Mouse (Mus musculus): ENCODE results near the gene Uqcrh. TPM values are rescaled to one million over a fixed set of nuclear protein-coding genes. Genes with fewer than 3 reads are reported as not detected.

The Uqcrh gene
- polyA plus RNA-seq (2014; fragmentation: Nextera tagmentation; extraction: Ambion mirVana): 405 and 483 TPM in 2 replicates

DNA sequence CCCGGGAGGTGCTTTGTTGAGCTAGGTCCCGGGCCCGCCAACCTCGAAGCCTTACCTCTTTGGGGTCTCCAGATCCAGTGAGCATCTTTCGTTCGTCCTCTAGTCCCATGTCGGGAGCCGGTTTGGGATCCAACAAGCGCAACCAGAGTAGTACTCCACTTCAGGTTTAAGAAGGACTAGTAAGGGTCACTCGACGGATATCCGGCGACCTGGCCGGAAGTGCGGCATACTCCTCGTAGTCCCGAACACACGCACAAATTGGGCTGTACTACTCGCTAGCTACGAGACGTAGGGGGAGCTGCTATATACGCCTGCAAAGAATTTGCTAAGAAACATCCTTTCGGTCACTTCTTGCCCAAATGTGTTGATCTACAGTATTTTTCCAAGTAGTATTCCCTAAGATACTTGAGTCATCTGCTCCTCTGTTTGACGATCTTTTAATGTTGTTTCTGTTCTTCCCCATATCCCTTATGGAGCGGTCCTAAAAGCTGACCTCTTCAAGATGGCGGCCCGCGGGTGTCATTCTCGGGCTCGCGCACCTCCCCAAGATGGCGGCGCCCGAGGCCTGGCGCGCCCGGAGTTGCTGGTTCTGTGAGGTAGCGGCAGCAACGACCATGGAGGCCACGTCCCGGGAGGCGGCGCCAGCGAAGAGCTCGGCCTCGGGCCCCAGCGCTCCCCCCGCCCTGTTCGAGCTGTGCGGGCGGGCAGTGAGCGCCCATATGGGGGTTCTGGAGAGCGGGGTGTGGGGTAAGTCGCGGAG, at the start of gene Uqcrh, which contains the start of gene Lrrc41:
TSS of gene Uqcrh (minus strand) at position 211 of the 760 bp plus-strand sequence.
TSS of gene Lrrc41 (plus strand) at position 409 of the 760 bp plus-strand sequence.
- Histone ChIP-seq H3K9ac (replicated peaks; ENCODE audit: low read length) (peak within 1 kb of the TSS; percentile 95), H3K27me3 (ENCODE audit: control insufficient read depth, insufficient read depth, low read length) (no peaks in the 10 kb centered on the region), H3K27ac (replicated peaks; ENCODE audit: low read depth, low read length) (peak within 1 kb of the TSS; percentile 96), H3K9me3 (ENCODE audit: control insufficient read depth, low read length) (no peaks in the 10 kb centered on the region), H3K4me2 (ENCODE audit: low read length) (peak within 1 kb of the TSS; percentile 93), H3K36me3 (ENCODE audit: control insufficient read depth, insufficient read depth, low read length) (peaks cover 4% of the 10 kb centered on the region), H3K4me1 (ENCODE audit: control insufficient read depth, insufficient read depth, low read length) (peaks cover 25% of the 10 kb centered on the region), H3K4me3 (replicated peaks; ENCODE audit: low read depth, low read length) (peak within 1 kb of the TSS; percentile 96)
- ATAC-seq (ENCODE audit: low FRiP score, low TSS enrichment) (peak; percentile 94), DNase-seq (peak; percentile 98)
- under 1% methylated on average over 55 of the region's 55 CpGs for WGBS

DNA sequence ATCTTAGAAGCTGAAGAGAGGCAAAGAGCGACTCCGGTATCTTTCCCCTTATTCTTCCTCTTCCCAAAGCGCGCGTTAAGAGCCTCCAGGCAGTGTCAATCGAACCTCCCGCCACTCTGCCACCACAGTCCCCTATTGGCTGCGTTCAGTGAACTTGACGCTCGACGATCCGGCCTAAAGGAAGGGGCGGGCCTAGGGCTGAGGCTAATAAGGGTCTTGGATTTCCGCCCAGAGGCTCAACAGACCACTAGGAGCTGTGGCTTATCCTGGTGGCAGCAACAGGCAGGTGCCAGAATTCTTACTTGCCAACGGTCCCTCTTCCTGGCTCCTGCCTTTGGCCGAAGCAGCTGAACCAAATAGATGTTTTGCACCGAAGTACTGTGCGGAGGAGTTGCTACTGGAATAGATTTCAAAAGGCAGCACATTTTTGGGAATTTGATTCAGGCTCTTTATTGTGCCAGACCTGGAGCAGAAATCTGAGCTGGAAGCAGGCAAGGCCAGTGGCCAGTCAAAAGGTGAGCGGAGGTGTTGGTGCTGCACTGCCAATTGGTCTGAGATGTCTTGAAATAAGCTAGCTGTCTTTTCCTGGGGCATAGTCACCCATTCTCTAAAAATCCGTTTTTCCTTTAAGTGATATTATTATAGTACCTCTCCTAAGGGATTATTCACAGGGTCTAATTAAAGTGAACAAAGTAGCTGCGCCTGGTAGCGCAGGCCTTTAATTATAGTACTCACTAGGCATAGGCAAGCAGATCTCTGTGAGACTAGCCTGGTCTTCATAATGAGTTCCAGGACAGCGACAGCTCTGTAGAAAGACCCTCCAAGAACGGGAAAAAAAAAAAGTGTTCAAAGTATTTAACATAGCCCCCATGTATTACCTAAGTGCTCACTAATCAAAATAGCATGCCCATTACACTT, 49.0 kb upstream of the Uqcrh start, which contains the start of the genes Rad54l and Pomgnt1:
TSS of gene Rad54l (minus strand) at position 89 of the 918 bp plus-strand sequence.
TSS of gene Pomgnt1 (plus strand) at position 239 of the 918 bp plus-strand sequence.
- peak within 1 kb of the TSS; percentile 63 for H3K4me2 ChIP-seq (ENCODE audit: low read length)

DNA sequence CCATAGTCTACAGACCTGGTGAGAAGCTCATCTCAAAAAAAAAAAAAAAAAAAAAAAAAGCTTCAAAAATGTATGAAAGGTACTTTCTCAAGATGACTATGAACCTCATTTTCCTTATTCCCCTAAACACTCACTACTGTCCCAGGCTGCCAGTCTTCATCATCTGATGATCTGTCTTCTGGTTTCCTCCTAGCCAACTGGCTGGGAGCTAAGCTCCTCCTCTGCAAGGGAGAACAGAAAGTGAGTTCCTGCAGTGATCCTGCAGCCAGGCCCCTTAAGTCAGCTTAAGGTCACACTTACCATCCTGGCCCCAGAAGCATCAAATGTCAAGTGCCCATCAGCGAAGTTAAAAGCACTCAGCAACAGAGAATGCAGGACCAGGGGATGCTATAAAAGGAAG, 47.9 kb upstream of the Uqcrh start:
- Histone ChIP-seq H3K9ac (replicated peaks; ENCODE audit: low read length) (no peak overlapping the region; the same call in 1 of the 2 replicates), H3K9me3 (ENCODE audit: control insufficient read depth, low read length) (no peaks in the 10 kb centered on the region), H3K4me1 (ENCODE audit: control insufficient read depth, insufficient read depth, low read length) (peaks cover 9% of the 10 kb centered on the region), H3K36me3 (ENCODE audit: control insufficient read depth, insufficient read depth, low read length) (no peaks in the 10 kb centered on the region), H3K27ac (replicated peaks; ENCODE audit: low read depth, low read length) (no peak overlapping the region), H3K27me3 (ENCODE audit: control insufficient read depth, insufficient read depth, low read length) (no peaks in the 10 kb centered on the region), H3K4me2 (ENCODE audit: low read length) (peak overlapping the region; percentile 63), H3K4me3 (replicated peaks; ENCODE audit: low read depth, low read length) (peak overlapping the region; percentile 49)
- WGBS: 0% methylated on average over 1 of the region's 1 CpGs
- DNase-seq (no peak), ATAC-seq (ENCODE audit: low FRiP score, low TSS enrichment) (no peak)

More for the DNA sequence above, 49.0 kb upstream of the Uqcrh start, which contains the start of the genes Rad54l and Pomgnt1:
- no peaks in the 10 kb centered on the region for H3K9me3 ChIP-seq (ENCODE audit: control insufficient read depth, low read length)
- H3K9ac ChIP-seq (replicated peaks; ENCODE audit: low read length): peak within 1 kb of the TSS; percentile 55
- H3K27me3 ChIP-seq (ENCODE audit: control insufficient read depth, insufficient read depth, low read length): no peaks in the 10 kb centered on the region
- peak; percentile 96 for ATAC-seq (ENCODE audit: low FRiP score, low TSS enrichment)
- H3K27ac ChIP-seq (replicated peaks; ENCODE audit: low read depth, low read length): peak within 1 kb of the TSS; percentile 53; the same call in 1 of the 2 replicates
- 5% methylated on average over 24 of the region's 24 CpGs for WGBS
- DNase-seq: peak; percentile 96
- no peaks in the 10 kb centered on the region for H3K36me3 ChIP-seq (ENCODE audit: control insufficient read depth, insufficient read depth, low read length)
- peaks cover 9% of the 10 kb centered on the region for H3K4me1 ChIP-seq (ENCODE audit: control insufficient read depth, insufficient read depth, low read length)
- H3K4me3 ChIP-seq (replicated peaks; ENCODE audit: low read depth, low read length): peak within 1 kb of the TSS; percentile 49

DNA sequence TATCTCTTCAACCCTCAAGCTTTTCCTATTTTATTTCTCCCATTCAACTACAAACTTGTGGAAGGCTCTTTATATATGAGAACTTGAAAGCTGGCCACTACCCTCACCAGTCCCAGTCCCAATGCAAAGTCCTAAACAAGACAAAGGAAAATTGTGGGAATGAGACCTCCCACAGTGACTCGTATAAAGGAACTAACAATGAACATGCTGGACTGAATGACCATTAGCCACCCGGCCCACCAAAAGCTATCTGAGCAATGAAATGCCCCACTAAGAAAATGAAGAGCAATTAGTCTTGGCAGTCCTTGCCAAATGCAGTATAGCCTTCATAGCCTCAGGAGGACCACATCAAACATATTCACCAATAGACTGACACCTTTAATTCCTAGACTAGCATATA, 36.6 kb upstream of the Uqcrh start:
- 65% methylated on average over 2 of the region's 2 CpGs for WGBS
- Histone ChIP-seq H3K4me3 (replicated peaks; ENCODE audit: low read depth, low read length) (no peak overlapping the region), H3K36me3 (ENCODE audit: control insufficient read depth, insufficient read depth, low read length) (peaks cover 6% of the 10 kb centered on the region; the same call in 1 of the 2 replicates), H3K4me2 (ENCODE audit: low read length) (no peak overlapping the region), H3K9me3 (ENCODE audit: control insufficient read depth, low read length) (no peaks in the 10 kb centered on the region), H3K4me1 (ENCODE audit: control insufficient read depth, insufficient read depth, low read length) (no peaks in the 10 kb centered on the region), H3K27ac (replicated peaks; ENCODE audit: low read depth, low read length) (no peak overlapping the region), H3K27me3 (ENCODE audit: control insufficient read depth, insufficient read depth, low read length) (no peaks in the 10 kb centered on the region), H3K9ac (replicated peaks; ENCODE audit: low read length) (no peak overlapping the region)
- ATAC-seq (ENCODE audit: low FRiP score, low TSS enrichment) (no peak), DNase-seq (no peak)

DNA sequence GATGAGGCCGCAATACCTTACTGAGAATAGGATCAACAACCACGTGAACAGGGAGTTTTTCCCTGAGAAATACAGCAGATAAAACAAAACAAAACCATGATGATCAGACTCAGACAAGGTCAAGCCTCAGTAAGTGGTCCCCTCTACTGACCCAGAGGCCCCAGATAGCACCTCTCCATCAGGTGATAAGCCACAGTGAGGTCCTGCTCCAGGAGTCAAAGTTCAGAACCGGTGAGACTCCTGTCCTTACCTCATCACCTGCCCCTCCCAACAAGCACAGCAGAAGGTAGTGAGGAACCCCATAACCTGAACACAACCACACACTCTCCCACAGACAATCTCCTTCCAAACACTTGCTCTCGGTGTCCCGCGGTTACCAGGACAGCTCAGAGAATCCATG, 35.8 kb upstream of the Uqcrh start:
- DNase-seq (no peak), ATAC-seq (ENCODE audit: low FRiP score, low TSS enrichment) (no peak)
- peaks cover 7% of the 10 kb centered on the region; the same call in 1 of the 2 replicates for H3K36me3 ChIP-seq (ENCODE audit: control insufficient read depth, insufficient read depth, low read length)
- H3K4me2 ChIP-seq (ENCODE audit: low read length): no peak overlapping the region
- H3K4me1 ChIP-seq (ENCODE audit: control insufficient read depth, insufficient read depth, low read length): no peaks in the 10 kb centered on the region
- H3K9me3 ChIP-seq (ENCODE audit: control insufficient read depth, low read length): no peaks in the 10 kb centered on the region
- WGBS: 96% methylated on average over 6 of the region's 6 CpGs
- H3K9ac ChIP-seq (replicated peaks; ENCODE audit: low read length): no peak overlapping the region
- H3K4me3 ChIP-seq (replicated peaks; ENCODE audit: low read depth, low read length): no peak overlapping the region
- H3K27ac ChIP-seq (replicated peaks; ENCODE audit: low read depth, low read length): no peak overlapping the region
- no peaks in the 10 kb centered on the region for H3K27me3 ChIP-seq (ENCODE audit: control insufficient read depth, insufficient read depth, low read length)

DNA sequence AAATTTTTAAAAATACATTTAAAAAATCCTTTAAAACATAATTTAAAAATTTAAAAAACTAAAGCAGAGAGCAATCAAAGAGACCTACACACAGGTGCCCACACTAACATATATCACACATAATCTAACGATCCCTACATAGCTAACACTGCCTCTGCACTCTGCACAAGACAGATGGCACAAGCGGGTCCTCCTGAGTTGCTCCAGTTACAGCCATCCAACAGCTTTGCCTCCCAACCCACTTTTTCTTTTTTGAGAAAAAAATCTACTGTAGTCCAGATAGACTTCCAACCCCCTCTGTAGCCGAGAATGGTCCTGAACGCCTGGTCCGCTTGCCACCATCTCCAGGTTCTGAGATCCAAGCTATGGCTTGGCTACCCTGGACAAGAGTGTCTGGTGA, 30.4 kb upstream of the Uqcrh start:
- WGBS: 92% methylated on average over 5 of the region's 5 CpGs
- Histone ChIP-seq H3K27ac (replicated peaks; ENCODE audit: low read depth, low read length) (no peak overlapping the region), H3K9me3 (ENCODE audit: control insufficient read depth, low read length) (no peaks in the 10 kb centered on the region), H3K4me1 (ENCODE audit: control insufficient read depth, insufficient read depth, low read length) (no peaks in the 10 kb centered on the region), H3K9ac (replicated peaks; ENCODE audit: low read length) (no peak overlapping the region), H3K4me3 (replicated peaks; ENCODE audit: low read depth, low read length) (no peak overlapping the region), H3K36me3 (ENCODE audit: control insufficient read depth, insufficient read depth, low read length) (peaks cover 13% of the 10 kb centered on the region; the same call in 1 of the 2 replicates), H3K27me3 (ENCODE audit: control insufficient read depth, insufficient read depth, low read length) (no peaks in the 10 kb centered on the region), H3K4me2 (ENCODE audit: low read length) (no peak overlapping the region)
- DNase-seq: no peak
- ATAC-seq (ENCODE audit: low FRiP score, low TSS enrichment): no peak

DNA sequence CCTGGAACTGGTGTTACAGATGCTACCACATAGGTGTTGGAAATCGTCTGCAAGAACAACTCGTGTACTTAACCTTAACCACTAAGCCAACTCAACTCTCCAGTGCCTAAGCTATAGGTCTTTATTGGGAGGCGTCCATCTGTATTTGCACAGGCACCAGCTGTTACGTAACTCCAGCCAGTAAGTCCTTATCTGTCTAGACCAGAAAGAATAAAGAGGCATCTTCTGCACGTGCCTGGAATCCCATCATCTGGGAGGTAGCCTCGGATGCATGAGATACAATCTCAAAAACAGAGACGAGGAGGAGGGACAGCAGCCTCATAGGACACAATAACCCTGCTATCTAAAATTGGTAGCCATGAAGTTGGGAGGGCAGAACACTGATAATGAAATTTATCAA, 26.1 kb upstream of the Uqcrh start:
- ATAC-seq (ENCODE audit: low FRiP score, low TSS enrichment) (no peak), DNase-seq (no peak)
- Histone ChIP-seq H3K9me3 (ENCODE audit: control insufficient read depth, low read length) (no peaks in the 10 kb centered on the region), H3K27me3 (ENCODE audit: control insufficient read depth, insufficient read depth, low read length) (no peaks in the 10 kb centered on the region), H3K36me3 (ENCODE audit: control insufficient read depth, insufficient read depth, low read length) (peaks cover 44% of the 10 kb centered on the region), H3K9ac (replicated peaks; ENCODE audit: low read length) (no peak overlapping the region), H3K4me1 (ENCODE audit: control insufficient read depth, insufficient read depth, low read length) (no peaks in the 10 kb centered on the region), H3K4me2 (ENCODE audit: low read length) (no peak overlapping the region), H3K27ac (replicated peaks; ENCODE audit: low read depth, low read length) (no peak overlapping the region), H3K4me3 (replicated peaks; ENCODE audit: low read depth, low read length) (no peak overlapping the region)
- 87% methylated on average over 7 of the region's 7 CpGs for WGBS

DNA sequence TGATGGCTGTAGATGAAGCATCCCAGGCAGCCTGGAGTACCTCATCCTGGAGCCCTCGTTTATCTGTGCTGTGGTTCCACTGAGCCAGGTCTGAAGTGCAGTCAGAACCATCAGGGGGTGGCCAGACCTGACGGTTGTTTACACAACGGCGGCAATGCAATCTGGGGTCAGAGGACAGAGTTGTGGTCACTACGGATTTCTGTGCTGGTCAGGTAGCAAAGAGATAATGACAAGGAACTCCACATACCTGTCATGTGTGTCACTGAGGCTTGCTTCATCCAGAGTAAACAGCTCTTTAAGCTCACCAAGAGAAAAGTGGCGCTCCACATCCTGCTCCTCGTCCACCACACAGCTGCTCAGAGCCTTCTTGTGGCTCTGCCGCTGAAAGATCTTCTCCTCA, 22.3 kb upstream of the Uqcrh start:
- Histone ChIP-seq H3K9ac (replicated peaks; ENCODE audit: low read length) (no peak overlapping the region), H3K27ac (replicated peaks; ENCODE audit: low read depth, low read length) (no peak overlapping the region), H3K27me3 (ENCODE audit: control insufficient read depth, insufficient read depth, low read length) (no peaks in the 10 kb centered on the region), H3K9me3 (ENCODE audit: control insufficient read depth, low read length) (no peaks in the 10 kb centered on the region), H3K4me2 (ENCODE audit: low read length) (no peak overlapping the region), H3K4me1 (ENCODE audit: control insufficient read depth, insufficient read depth, low read length) (no peaks in the 10 kb centered on the region), H3K36me3 (ENCODE audit: control insufficient read depth, insufficient read depth, low read length) (peaks cover 72% of the 10 kb centered on the region), H3K4me3 (replicated peaks; ENCODE audit: low read depth, low read length) (no peak overlapping the region)
- 92% methylated on average over 8 of the region's 8 CpGs for WGBS
- no peak for DNase-seq
- no peak for ATAC-seq (ENCODE audit: low FRiP score, low TSS enrichment)

Measured in midbrain, embryonic 14.5 days (tissue).